Mouse (Mus musculus) fat pad, adult 2 months (tissue): Measurements from ENCODE around the gene Mettl9.
A peak's percentile ranks its signal among the peaks of the same experiment; 100 is the strongest.
"Not testable (repeated sequence)": the region's sequence is repeated elsewhere in the genome, so short reads cannot be mapped to it uniquely, and the experiment has no call there.

Experiments
- DNase-seq: peaks from one replicate; pipeline ENCODE4 v3.0.0-alpha.2; 2011; ENCODE audit warnings: low read depth, low spot score; ENCODE audit errors: extremely low read depth

The Mettl9 gene

GRCm38 (mm10) chr7:121033856-121034652, at the start of gene Mettl9:
TSS of gene Mettl9 (plus strand) at chr7:121034445.
- no peak for DNase-seq

GRCm38 (mm10) chr7:120991191-120991590, 43.1 kb upstream of the Mettl9 start:
- DNase-seq: no peak

GRCm38 (mm10) chr7:120999021-120999530, 35.2 kb upstream of the Mettl9 start:
- DNase-seq: no peak

GRCm38 (mm10) chr7:121000065-121000822, 34.0 kb upstream of the Mettl9 start:
- DNase-seq: no peak

- DNase-seq: peak; percentile 92
Observed at GRCm38 (mm10) chr7:121001879-121002278, 32.4 kb upstream of the Mettl9 start.

- peak; percentile 97 for DNase-seq
Observed at GRCm38 (mm10) chr7:121002407-121002928, 31.8 kb upstream of the Mettl9 start.

GRCm38 (mm10) chr7:121003793-121004418, 30.3 kb upstream of the Mettl9 start:
- peak; percentile 99 for DNase-seq

- no peak for DNase-seq
Observed at GRCm38 (mm10) chr7:121011794-121012689, 22.2 kb upstream of the Mettl9 start.

GRCm38 (mm10) chr7:121014486-121014885, 19.8 kb upstream of the Mettl9 start:
- no peak for DNase-seq

- DNase-seq: no peak
Observed at GRCm38 (mm10) chr7:121018778-121019177, 15.5 kb upstream of the Mettl9 start.

- DNase-seq: no peak
Observed at GRCm38 (mm10) chr7:121020277-121020676, 14.0 kb upstream of the Mettl9 start.

GRCm38 (mm10) chr7:121025221-121026008, 8.8 kb upstream of the Mettl9 start:
- no peak for DNase-seq

GRCm38 (mm10) chr7:121026300-121026699, 7.9 kb upstream of the Mettl9 start:
- no peak for DNase-seq

GRCm38 (mm10) chr7:121029947-121030346, 4.3 kb upstream of the Mettl9 start:
- not testable (repeated sequence) for DNase-seq

GRCm38 (mm10) chr7:121034701-121035141, 476 bp downstream of the Mettl9 start:
- no peak for DNase-seq

GRCm38 (mm10) chr7:121035161-121035721, 996 bp downstream of the Mettl9 start:
- DNase-seq: no peak

- no peak for DNase-seq
Observed at GRCm38 (mm10) chr7:121040595-121040994, 6.3 kb downstream of the Mettl9 start.

- no peak for DNase-seq
Observed at GRCm38 (mm10) chr7:121041989-121042388, 7.7 kb downstream of the Mettl9 start.

GRCm38 (mm10) chr7:121043004-121043403, 8.8 kb downstream of the Mettl9 start:
- DNase-seq: peak; percentile 97
